Mouse (Mus musculus) mouse embryonic stem cell (cell line): ENCODE measurements around the gene Ddx6.
"Not testable (repeated sequence)": the region's sequence is repeated elsewhere in the genome, so short reads cannot be mapped to it uniquely, and the experiment has no call there.

ENCODE experiments used
- in situ Hi-C, 2 experiments: fragments of 300-500 bp; cut with MboI; formaldehyde crosslinking; loops; 1 replicate in 1 of 2; 3 replicates in 1 of 2; pipeline ENCODE4 v1.14.3; 2019 to 2020; ENCODE audit warnings: low sequenced_read_pairs in 2 of 2, low pct_unique_long_range_greater_than_20kb in 1 of 2, mixed read lengths in 1 of 2; ENCODE audit not compliant: unreplicated experiment in 1 of 2

Ddx6 gene

GRCm38 (mm10) chr9:44590969-44591368 lies 13.7 kb upstream of the Ddx6 start:
- in situ Hi-C loops: no loop called here

- in situ Hi-C loops: no loop called here
Observed at GRCm38 (mm10) chr9:44591595-44592188, 13.0 kb upstream of the Ddx6 start.

- in situ Hi-C loops: no loop called here
Observed at GRCm38 (mm10) chr9:44593221-44593620, 11.5 kb upstream of the Ddx6 start.

- in situ Hi-C loops: no loop called here
Observed at GRCm38 (mm10) chr9:44593886-44594285, 10.8 kb upstream of the Ddx6 start.

- in situ Hi-C loops: no loop called here
Observed at GRCm38 (mm10) chr9:44594901-44595536, 9.7 kb upstream of the Ddx6 start.

- in situ Hi-C loops: no loop called here
Observed at GRCm38 (mm10) chr9:44595537-44595930, 9.2 kb upstream of the Ddx6 start.

GRCm38 (mm10) chr9:44597742-44598141 lies 7.0 kb upstream of the Ddx6 start:
- in situ Hi-C loops: no loop called here

GRCm38 (mm10) chr9:44598899-44599495 lies 5.7 kb upstream of the Ddx6 start:
- in situ Hi-C loops: no loop called here

GRCm38 (mm10) chr9:44599616-44600015 lies 5.1 kb upstream of the Ddx6 start:
- in situ Hi-C loops: no loop called here

- in situ Hi-C loops: no loop called here
Observed at GRCm38 (mm10) chr9:44600801-44601200, 3.9 kb upstream of the Ddx6 start.

GRCm38 (mm10) chr9:44602766-44603165 lies 1.9 kb upstream of the Ddx6 start:
- in situ Hi-C loops: no loop called here

- in situ Hi-C loops: no loop called here
Observed at GRCm38 (mm10) chr9:44603454-44604289, 1.0 kb upstream of the Ddx6 start.

GRCm38 (mm10) chr9:44604290-44604778 lies 358 bp upstream of the Ddx6 start:
- in situ Hi-C loops: no loop called here

GRCm38 (mm10) chr9:44605616-44606165 lies 999 bp downstream of the Ddx6 start:
- in situ Hi-C loops: no loop called here

GRCm38 (mm10) chr9:44606646-44607045 lies 2.0 kb downstream of the Ddx6 start:
- in situ Hi-C loops: no loop called here

- in situ Hi-C loops: no loop called here
Observed at GRCm38 (mm10) chr9:44607306-44607705, 2.6 kb downstream of the Ddx6 start.

GRCm38 (mm10) chr9:44610371-44610770 lies 5.7 kb downstream of the Ddx6 start:
- in situ Hi-C loops: no loop called here

GRCm38 (mm10) chr9:44613081-44613480 lies 8.4 kb downstream of the Ddx6 start:
- in situ Hi-C loops: not testable (repeated sequence)

GRCm38 (mm10) chr9:44621114-44621513 lies 16.4 kb downstream of the Ddx6 start:
- in situ Hi-C loops: no loop called here
